Mouse (Mus musculus): ENCODE results near the gene Klhdc1. TPM values are rescaled to one million over a fixed set of nuclear protein-coding genes. Genes with fewer than 3 reads are reported as not detected.

The Klhdc1 gene
- total RNA-seq, 2 experiments from 2014 or later = 16.0 to 17.9 TPM

GRCm38 (mm10) chr12:69297411-69298150, 56.6 kb downstream of the Klhdc1 start:
- no peak for DNase-seq

GRCm38 (mm10) chr12:69298281-69298680, 57.3 kb downstream of the Klhdc1 start:
- DNase-seq = no peak

- DNase-seq = no peak
These were observed 58.3 kb downstream of the Klhdc1 start for GRCm38 (mm10) chr12:69299231-69299630.

- DNase-seq = no peak
These were observed 58.9 kb downstream of the Klhdc1 start for GRCm38 (mm10) chr12:69299831-69300230.

- no peak for DNase-seq
These were observed 59.4 kb downstream of the Klhdc1 start for GRCm38 (mm10) chr12:69300391-69300790.

- DNase-seq = no peak
These were observed 61.2 kb downstream of the Klhdc1 start for GRCm38 (mm10) chr12:69302171-69302570.

- no peak for DNase-seq
These were observed 63.1 kb downstream of the Klhdc1 start for GRCm38 (mm10) chr12:69304051-69304450.

- DNase-seq = no peak
These were observed 65.4 kb downstream of the Klhdc1 start for GRCm38 (mm10) chr12:69306333-69306732.

GRCm38 (mm10) chr12:69309659-69310058, 68.7 kb downstream of the Klhdc1 start:
- DNase-seq = no peak

- DNase-seq = no peak
These were observed 77.5 kb downstream of the Klhdc1 start for GRCm38 (mm10) chr12:69318431-69318830.

- DNase-seq = no peak
These were observed 90.2 kb downstream of the Klhdc1 start for GRCm38 (mm10) chr12:69331187-69331586.

GRCm38 (mm10) chr12:69332147-69332546, 91.2 kb downstream of the Klhdc1 start:
- no peak for DNase-seq

GRCm38 (mm10) chr12:69333547-69333946, 92.6 kb downstream of the Klhdc1 start:
- no peak for DNase-seq

Other genes with a start within 250 kb of the Klhdc1 start
- 1,000 to 10,000 TPM; 1,096 to 1,116 TPM for gene Rps29, start 82.0 kb upstream of the Klhdc1 start, total RNA-seq (2021)
- not detected for gene Lrr1, start 72.4 kb upstream of the Klhdc1 start, total RNA-seq (2021)
- gene Rpl36al, start 57.1 kb upstream of the Klhdc1 start, total RNA-seq (2021) = 100 to 1,000 TPM; 186 to 194 TPM
- gene Mgat2, start 57.0 kb upstream of the Klhdc1 start, total RNA-seq (2021) = 10 to 100 TPM; 27.0 to 29.3 TPM
- 1 to 10 TPM; 5.7 to 5.9 TPM for gene Gm49383, start 44.1 kb upstream of the Klhdc1 start, total RNA-seq (2021)
- 1 to 10 TPM; 1.4 to 2.0 TPM for gene Dnaaf2, start 42.7 kb upstream of the Klhdc1 start, total RNA-seq (2021)
- gene Gm49384, start 36.9 kb upstream of the Klhdc1 start, total RNA-seq (2021) = 1 to 10 TPM; 2.3 to 2.9 TPM
- gene Pole2, start 13.0 kb upstream of the Klhdc1 start, total RNA-seq (2021) = under 1 TPM; 0.75 to 0.99 TPM
- 100 to 1,000 TPM; 117 to 128 TPM for gene Klhdc2, start 55.5 kb downstream of the Klhdc1 start, total RNA-seq (2021)
- gene Nemf, start 116.0 kb downstream of the Klhdc1 start, total RNA-seq (2021) = 10 to 100 TPM; 47.9 to 51.2 TPM
- 10 to 100 TPM; 48.3 to 50.3 TPM for gene Arf6, start 131.0 kb downstream of the Klhdc1 start, total RNA-seq (2021)
- under 1 TPM; 0.60 to 0.66 TPM for gene Gm9887, start 131.3 kb downstream of the Klhdc1 start, total RNA-seq (2021)

Data from layer of hippocampus, postnatal 36 days (tissue).